Mouse (Mus musculus) lung, adult 2 months (tissue): Measurements from ENCODE around the gene Ttll3.

Experiments used
- CTCF ChIP-seq: fragments of 200-500 bp; IDR thresholded peaks from 2 replicates; pipeline ENCODE4 v1.5.1; 2011; ENCODE audit warnings: mild to moderate bottlenecking, low read length, control low read depth; ENCODE audit not compliant: insufficient read depth
- POLR2A ChIP-seq: fragments of 200-500 bp; IDR thresholded peaks from 2 replicates; pipeline ENCODE4 v1.6.1; 2011; ENCODE audit warnings: low read depth, mild to moderate bottlenecking, control low read depth, low read length, borderline replicate concordance; ENCODE audit errors: extremely low read depth

- TF ChIP-seq POLR2A (no peak), CTCF (no peak)
These were observed 7.4 kb downstream of the Ttll3 start for GRCm38 (mm10) chr6:113396270-113397030.
